Mouse (Mus musculus): ENCODE measurements at regions not wholly inside any gene's neighbourhood (a gene's known extent, or its start where the extent isn't known, plus 50 kb on each side); places are given as distances from the start of the nearest gene placed in this dataset.

DNA sequence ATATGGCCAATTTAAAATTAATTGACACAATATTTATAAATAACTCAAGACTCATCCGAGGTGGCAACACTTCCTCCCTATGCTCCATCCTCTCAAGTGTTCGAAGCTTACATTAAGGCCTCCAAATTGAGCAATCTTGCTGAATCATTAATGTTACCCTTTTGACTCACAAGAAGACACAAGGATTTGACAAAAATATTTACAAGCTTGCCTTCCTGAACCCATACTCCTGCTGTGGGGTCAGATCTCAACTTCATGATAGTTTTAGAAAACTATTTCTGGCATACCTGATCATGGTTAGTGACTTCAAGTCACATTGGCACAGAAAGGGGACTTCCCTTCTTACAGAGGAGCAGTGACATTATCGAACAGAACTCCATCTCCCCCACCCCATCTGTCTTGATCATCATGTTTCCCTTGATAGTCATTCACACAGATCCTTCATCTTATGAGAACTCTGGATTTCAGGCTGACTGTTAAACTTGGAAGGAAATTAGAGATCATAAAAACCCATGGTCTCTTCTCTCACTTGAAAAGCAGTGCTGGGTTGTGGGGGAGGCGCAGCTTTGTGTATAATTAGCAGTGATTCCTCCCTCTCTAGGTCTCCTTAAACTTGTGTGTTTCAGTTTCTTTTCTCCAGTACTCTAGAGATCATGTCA, 311.7 kb upstream of the Actbl2 start:
- 77% methylated on average over 4 of the region's 4 CpGs for WGBS
- H3K9me3 ChIP-seq (ENCODE audit: control insufficient read depth, low read length), result no peaks in the 10 kb centered on the region
- peaks cover 3% of the 10 kb centered on the region; the same call in 1 of the 2 replicates for H3K4me1 ChIP-seq (replicated peaks; ENCODE audit: control insufficient read depth, insufficient read depth, low read length)
- no peaks in the 10 kb centered on the region for H3K27me3 ChIP-seq (replicated peaks; ENCODE audit: control insufficient read depth, insufficient read depth, low read length)
- no peaks in the 10 kb centered on the region for H3K36me3 ChIP-seq (ENCODE audit: control insufficient read depth, insufficient read depth, low read length)
- no peak for ATAC-seq (replicated peaks; ENCODE audit: low FRiP score, low TSS enrichment, low read depth)
- DNase-seq (ENCODE audit: low spot score), result no peak
- no peak overlapping the region for H3K27ac ChIP-seq (ENCODE audit: low read depth)
- no peak overlapping the region for H3K4me3 ChIP-seq (ENCODE audit: low read depth, low read length)
- no peak overlapping the region for H3K4me2 ChIP-seq (ENCODE audit: low read length)
- H3K9ac ChIP-seq (ENCODE audit: low read length), result no peak overlapping the region

DNA sequence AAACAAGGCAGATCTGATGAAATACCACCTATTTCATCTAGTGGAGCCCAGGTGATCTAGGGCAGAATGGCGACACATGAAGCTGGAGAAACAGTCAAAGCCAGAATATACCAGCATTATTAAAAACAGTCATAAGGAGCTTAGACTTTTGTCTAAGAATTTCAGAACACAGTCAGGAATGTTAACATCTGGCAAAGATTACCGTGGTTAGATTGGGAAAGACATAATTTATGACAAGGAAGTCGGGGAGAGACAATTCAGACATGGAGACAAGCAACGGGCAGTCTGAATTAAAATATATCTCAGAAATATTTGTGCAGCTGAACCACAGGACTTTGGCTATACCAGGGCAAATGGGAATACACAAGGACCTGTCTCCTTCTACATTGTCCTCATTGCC, 310.8 kb upstream of the Actbl2 start:
- H3K4me2 ChIP-seq (ENCODE audit: low read length), result no peak overlapping the region
- H3K27me3 ChIP-seq (replicated peaks; ENCODE audit: control insufficient read depth, insufficient read depth, low read length), result no peaks in the 10 kb centered on the region
- no peak for DNase-seq (ENCODE audit: low spot score)
- ATAC-seq (replicated peaks; ENCODE audit: low FRiP score, low TSS enrichment, low read depth), result no peak
- H3K27ac ChIP-seq (ENCODE audit: low read depth), result no peak overlapping the region
- WGBS, result 49% methylated on average over 4 of the region's 4 CpGs
- H3K9me3 ChIP-seq (ENCODE audit: control insufficient read depth, low read length), result no peaks in the 10 kb centered on the region
- H3K36me3 ChIP-seq (ENCODE audit: control insufficient read depth, insufficient read depth, low read length), result no peaks in the 10 kb centered on the region
- peaks cover 3% of the 10 kb centered on the region; the same call in 1 of the 2 replicates for H3K4me1 ChIP-seq (replicated peaks; ENCODE audit: control insufficient read depth, insufficient read depth, low read length)
- H3K4me3 ChIP-seq (ENCODE audit: low read depth, low read length), result no peak overlapping the region
- no peak overlapping the region for H3K9ac ChIP-seq (ENCODE audit: low read length)

DNA sequence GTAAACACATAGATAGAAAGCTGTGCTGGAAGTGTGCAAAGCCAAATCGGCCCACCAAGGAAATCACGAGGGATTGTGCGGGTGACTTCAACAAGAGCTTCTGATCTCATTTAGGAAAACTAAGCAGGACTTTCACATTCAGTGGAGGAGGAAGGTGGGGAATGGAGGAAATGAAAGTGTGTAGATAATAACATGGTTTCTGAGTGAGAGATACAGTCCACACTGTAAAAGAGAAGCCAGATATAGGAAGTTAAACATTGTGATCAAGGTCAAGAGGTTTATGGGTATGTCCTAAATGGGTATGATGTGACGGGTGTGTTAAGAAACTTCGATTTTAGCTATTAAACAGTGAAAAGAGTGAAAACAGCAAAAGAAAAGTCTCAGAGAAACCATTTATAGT, 310.1 kb upstream of the Actbl2 start:
- DNase-seq (ENCODE audit: low spot score), result no peak
- Histone ChIP-seq H3K9me3 (ENCODE audit: control insufficient read depth, low read length) (no peaks in the 10 kb centered on the region), H3K27me3 (replicated peaks; ENCODE audit: control insufficient read depth, insufficient read depth, low read length) (no peaks in the 10 kb centered on the region), H3K9ac (ENCODE audit: low read length) (no peak overlapping the region), H3K27ac (ENCODE audit: low read depth) (no peak overlapping the region), H3K36me3 (ENCODE audit: control insufficient read depth, insufficient read depth, low read length) (no peaks in the 10 kb centered on the region), H3K4me3 (ENCODE audit: low read depth, low read length) (no peak overlapping the region), H3K4me1 (replicated peaks; ENCODE audit: control insufficient read depth, insufficient read depth, low read length) (peaks cover 3% of the 10 kb centered on the region; the same call in 1 of the 2 replicates), H3K4me2 (ENCODE audit: low read length) (no peak overlapping the region)
- WGBS, result 84% methylated on average over 5 of the region's 5 CpGs
- ATAC-seq (replicated peaks; ENCODE audit: low FRiP score, low TSS enrichment, low read depth), result no peak

DNA sequence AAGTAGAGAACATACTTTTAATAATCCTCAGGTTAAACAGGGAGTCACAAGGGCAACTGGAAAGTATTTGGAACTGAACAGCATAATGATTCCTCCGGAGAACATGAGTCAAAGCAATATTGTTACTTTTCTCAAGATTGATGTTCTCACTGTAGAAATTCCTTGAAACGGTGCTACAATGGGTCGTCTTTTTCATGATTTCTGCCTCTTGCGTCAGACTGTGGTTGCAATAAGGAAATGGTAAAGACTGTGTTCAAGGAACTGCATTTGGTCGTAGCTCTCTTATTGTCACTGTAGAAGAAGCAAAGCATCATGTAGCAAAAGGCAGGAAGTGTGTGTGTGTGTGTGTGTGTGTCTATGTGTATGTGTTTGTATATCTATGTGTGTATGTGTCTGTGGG, 294.6 kb upstream of the Actbl2 start:
- no peak for DNase-seq (ENCODE audit: low spot score)
- Histone ChIP-seq H3K4me3 (ENCODE audit: low read depth, low read length) (no peak overlapping the region), H3K27me3 (replicated peaks; ENCODE audit: control insufficient read depth, insufficient read depth, low read length) (no peaks in the 10 kb centered on the region), H3K36me3 (ENCODE audit: control insufficient read depth, insufficient read depth, low read length) (no peaks in the 10 kb centered on the region), H3K4me2 (ENCODE audit: low read length) (no peak overlapping the region), H3K9ac (ENCODE audit: low read length) (no peak overlapping the region), H3K9me3 (ENCODE audit: control insufficient read depth, low read length) (0 out of 2 replicates have a peak, but pooled peaks cover 3% of the 10 kb centered on the region), H3K4me1 (replicated peaks; ENCODE audit: control insufficient read depth, insufficient read depth, low read length) (no peaks in the 10 kb centered on the region), H3K27ac (ENCODE audit: low read depth) (no peak overlapping the region)
- 46% methylated on average over 5 of the region's 5 CpGs for WGBS
- ATAC-seq (replicated peaks; ENCODE audit: low FRiP score, low TSS enrichment, low read depth), result no peak

DNA sequence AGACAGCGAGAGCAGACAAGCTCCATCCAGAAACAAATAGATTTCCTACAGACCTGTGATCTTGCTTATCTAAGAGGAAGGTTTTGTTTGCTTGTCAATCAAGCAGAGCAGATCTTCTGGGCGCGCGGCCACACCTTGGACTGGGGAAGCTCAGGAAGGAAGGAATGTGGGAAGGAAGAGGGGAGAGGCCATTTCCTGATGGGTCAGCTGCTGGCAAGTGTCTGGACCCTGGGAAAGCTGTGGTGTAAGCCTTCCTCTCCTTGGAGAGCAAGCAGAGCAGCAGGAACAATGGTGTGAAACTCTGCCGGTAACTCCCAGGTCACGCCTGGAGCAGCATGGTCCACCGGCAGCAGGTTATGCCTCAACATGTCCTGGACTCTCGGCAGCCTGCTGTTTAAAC, 287.7 kb upstream of the Actbl2 start:
- Histone ChIP-seq H3K36me3 (ENCODE audit: control insufficient read depth, insufficient read depth, low read length) (no peaks in the 10 kb centered on the region), H3K4me1 (replicated peaks; ENCODE audit: control insufficient read depth, insufficient read depth, low read length) (peaks cover 4% of the 10 kb centered on the region; the same call in 1 of the 2 replicates), H3K27ac (ENCODE audit: low read depth) (0 out of 2 replicates have a peak overlapping the region, but pooled peaks have one; percentile 13), H3K4me2 (ENCODE audit: low read length) (no peak overlapping the region), H3K4me3 (ENCODE audit: low read depth, low read length) (no peak overlapping the region), H3K9ac (ENCODE audit: low read length) (no peak overlapping the region), H3K27me3 (replicated peaks; ENCODE audit: control insufficient read depth, insufficient read depth, low read length) (no peaks in the 10 kb centered on the region), H3K9me3 (ENCODE audit: control insufficient read depth, low read length) (no peaks in the 10 kb centered on the region)
- WGBS, result 31% methylated on average over 8 of the region's 8 CpGs
- ATAC-seq (replicated peaks; ENCODE audit: low FRiP score, low TSS enrichment, low read depth) (peak; percentile 45), DNase-seq (ENCODE audit: low spot score) (peak; percentile 60)

DNA sequence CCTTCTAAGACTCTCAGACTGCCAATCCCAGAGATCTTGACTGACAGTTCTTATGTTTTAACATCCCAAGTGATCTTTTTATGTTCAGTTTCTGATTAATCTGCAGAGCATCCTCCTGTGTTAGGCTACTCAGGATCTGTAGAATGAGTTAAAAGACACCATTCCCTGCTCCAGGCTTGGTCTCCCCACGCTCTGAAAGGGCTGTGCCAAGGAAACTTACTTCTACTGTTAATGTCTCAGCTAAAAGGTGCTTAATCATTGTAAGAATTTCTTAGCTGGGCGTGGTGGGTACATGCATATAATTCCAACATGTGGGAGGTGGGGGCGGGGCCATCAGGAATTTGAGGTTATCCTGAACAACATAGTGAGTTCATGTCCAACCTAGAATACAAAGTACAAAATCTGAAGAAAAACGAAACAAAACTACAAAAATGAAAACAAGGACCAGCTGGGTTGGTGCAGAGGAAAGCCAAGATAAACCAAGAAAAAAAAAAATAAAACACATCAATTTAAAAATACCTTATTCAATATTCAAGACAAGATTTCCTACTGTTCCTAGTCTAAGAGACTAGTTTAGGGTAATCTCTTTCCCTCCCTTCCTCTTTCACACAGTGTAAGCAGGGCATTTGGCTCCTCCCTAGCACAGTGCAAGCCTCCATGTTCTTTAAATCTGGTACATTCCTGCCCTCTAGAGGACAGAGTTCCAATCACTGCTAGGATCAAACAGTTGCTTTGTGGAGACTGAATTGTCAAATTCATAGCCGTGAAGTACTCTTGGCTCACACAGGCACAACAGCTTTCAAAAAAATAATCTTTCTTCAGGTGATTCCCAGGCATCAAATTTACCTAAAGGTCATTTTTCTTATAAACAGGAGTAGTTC, 286.9 kb upstream of the Actbl2 start:
- DNase-seq (ENCODE audit: low spot score), result no peak
- 48% methylated on average over 5 of the region's 5 CpGs for WGBS
- no peaks in the 10 kb centered on the region for H3K9me3 ChIP-seq (ENCODE audit: control insufficient read depth, low read length)
- no peak overlapping the region for H3K4me3 ChIP-seq (ENCODE audit: low read depth, low read length)
- no peaks in the 10 kb centered on the region for H3K36me3 ChIP-seq (ENCODE audit: control insufficient read depth, insufficient read depth, low read length)
- H3K4me1 ChIP-seq (replicated peaks; ENCODE audit: control insufficient read depth, insufficient read depth, low read length), result peaks cover 4% of the 10 kb centered on the region; the same call in 1 of the 2 replicates
- 0 out of 2 replicates have a peak overlapping the region, but pooled peaks have one; percentile 13 for H3K27ac ChIP-seq (ENCODE audit: low read depth)
- no peaks in the 10 kb centered on the region for H3K27me3 ChIP-seq (replicated peaks; ENCODE audit: control insufficient read depth, insufficient read depth, low read length)
- no peak overlapping the region for H3K9ac ChIP-seq (ENCODE audit: low read length)
- ATAC-seq (replicated peaks; ENCODE audit: low FRiP score, low TSS enrichment, low read depth), result peak; percentile 91
- H3K4me2 ChIP-seq (ENCODE audit: low read length), result no peak overlapping the region

DNA sequence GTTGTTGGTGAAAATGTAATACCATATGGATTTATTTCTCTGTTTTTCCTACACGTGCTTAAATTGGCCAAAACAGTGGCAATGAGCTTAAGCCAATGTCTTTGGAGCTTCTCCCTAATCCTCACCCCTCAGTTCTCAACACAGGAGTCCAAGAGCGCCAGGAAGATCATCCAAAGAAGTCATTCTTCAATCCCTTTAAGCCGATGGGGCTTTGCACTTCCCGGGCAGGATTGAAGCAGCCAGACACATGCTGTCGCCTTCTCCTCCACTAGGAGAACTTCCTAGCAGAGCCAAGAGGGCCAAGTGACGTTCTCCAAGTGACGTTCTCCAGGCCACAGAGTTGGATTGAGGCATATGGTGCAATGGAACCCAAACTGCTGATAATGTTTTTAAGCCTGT, 286.3 kb upstream of the Actbl2 start:
- Histone ChIP-seq H3K27ac (ENCODE audit: low read depth) (no peak overlapping the region), H3K27me3 (replicated peaks; ENCODE audit: control insufficient read depth, insufficient read depth, low read length) (no peaks in the 10 kb centered on the region), H3K9ac (ENCODE audit: low read length) (no peak overlapping the region), H3K36me3 (ENCODE audit: control insufficient read depth, insufficient read depth, low read length) (no peaks in the 10 kb centered on the region), H3K4me3 (ENCODE audit: low read depth, low read length) (no peak overlapping the region), H3K4me1 (replicated peaks; ENCODE audit: control insufficient read depth, insufficient read depth, low read length) (peaks cover 4% of the 10 kb centered on the region; the same call in 1 of the 2 replicates), H3K9me3 (ENCODE audit: control insufficient read depth, low read length) (no peaks in the 10 kb centered on the region), H3K4me2 (ENCODE audit: low read length) (no peak overlapping the region)
- DNase-seq (ENCODE audit: low spot score) (no peak), ATAC-seq (replicated peaks; ENCODE audit: low FRiP score, low TSS enrichment, low read depth) (no peak)
- WGBS, result 32% methylated on average over 7 of the region's 7 CpGs

DNA sequence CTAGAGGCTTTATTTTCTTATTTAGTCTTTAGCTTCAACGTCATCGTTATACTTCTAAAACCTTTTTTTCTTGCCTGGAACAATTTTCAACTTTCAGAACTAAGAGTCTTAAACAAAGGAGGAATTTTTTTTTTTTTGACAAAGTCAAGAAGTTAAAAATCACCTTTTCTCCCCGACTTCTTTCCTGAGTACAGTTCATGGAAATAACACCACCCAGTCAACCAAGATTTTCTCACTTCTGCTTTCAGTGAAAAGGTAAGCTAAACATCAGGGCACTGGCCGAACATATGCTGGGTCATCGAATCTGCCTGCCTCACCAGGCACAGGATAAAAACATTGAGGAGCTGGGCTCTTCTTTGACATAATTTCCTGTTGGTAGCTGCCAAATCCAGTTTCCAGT, 277.4 kb upstream of the Actbl2 start:
- ATAC-seq (replicated peaks; ENCODE audit: low FRiP score, low TSS enrichment, low read depth), result no peak
- WGBS, result 76% methylated on average over 5 of the region's 5 CpGs

More for the DNA sequence above, 277.4 kb upstream of the Actbl2 start:
- no peak overlapping the region for H3K4me3 ChIP-seq (ENCODE audit: low read depth, low read length)
- no peaks in the 10 kb centered on the region for H3K27me3 ChIP-seq (replicated peaks; ENCODE audit: control insufficient read depth, insufficient read depth, low read length)
- no peak overlapping the region for H3K9ac ChIP-seq (ENCODE audit: low read length)
- H3K9me3 ChIP-seq (ENCODE audit: control insufficient read depth, low read length), result no peaks in the 10 kb centered on the region
- H3K27ac ChIP-seq (ENCODE audit: low read depth), result no peak overlapping the region
- no peak for DNase-seq (ENCODE audit: low spot score)
- no peaks in the 10 kb centered on the region for H3K36me3 ChIP-seq (ENCODE audit: control insufficient read depth, insufficient read depth, low read length)
- H3K4me1 ChIP-seq (replicated peaks; ENCODE audit: control insufficient read depth, insufficient read depth, low read length), result no peaks in the 10 kb centered on the region
- no peak overlapping the region for H3K4me2 ChIP-seq (ENCODE audit: low read length)
